Mouse (Mus musculus) fibroblast of lung, adult 2 months (primary cell): ENCODE data around the gene Ptprf.
A peak's percentile ranks its signal among the peaks of the same experiment; 100 is the strongest.

Source experiments
- DNase-seq: peaks from one replicate; pipeline ENCODE4 v3.0.0-alpha.2; 2011; ENCODE audit warnings: low read depth

Gene Ptprf

DNA sequence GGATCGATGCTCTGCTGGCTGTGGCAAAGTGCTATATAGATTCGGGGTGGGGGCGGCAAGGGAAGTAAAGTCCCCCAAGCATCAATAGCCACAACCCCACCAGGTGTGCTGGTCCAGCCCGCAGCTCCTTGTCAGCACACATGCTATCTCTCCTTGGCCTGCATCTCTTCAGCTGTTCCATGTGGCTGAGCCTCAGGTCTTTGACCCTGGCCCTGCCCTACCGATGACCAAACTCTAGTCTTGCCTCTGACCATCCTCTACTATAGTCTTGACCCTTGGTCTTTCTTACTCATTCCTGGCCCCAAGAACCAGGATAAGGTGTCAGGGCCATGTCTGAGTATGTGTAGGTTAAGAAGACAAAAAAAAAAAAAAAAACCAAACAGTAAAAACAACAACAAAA lies 33.2 kb downstream of the Ptprf start:
- no peak for DNase-seq

DNA sequence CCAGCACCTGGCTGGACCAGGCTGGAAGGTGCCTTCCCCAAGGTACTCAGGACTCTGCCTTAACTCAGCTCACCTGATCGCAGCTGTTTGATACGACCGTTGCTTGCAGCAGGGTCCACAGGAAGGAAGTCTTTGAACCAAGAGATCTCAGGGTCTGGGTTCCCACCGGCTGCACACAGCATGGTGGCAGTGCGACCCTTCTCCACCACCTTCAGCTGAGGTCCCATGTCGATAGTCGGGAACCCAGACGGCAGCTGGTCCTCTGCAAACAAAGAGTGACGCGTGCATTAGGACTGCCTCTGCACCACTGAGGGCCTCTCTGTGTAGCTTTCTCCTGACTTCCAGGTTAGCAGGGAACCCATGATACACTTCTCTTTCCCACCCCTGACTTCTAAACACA lies 33.8 kb downstream of the Ptprf start:
- DNase-seq: no peak

DNA sequence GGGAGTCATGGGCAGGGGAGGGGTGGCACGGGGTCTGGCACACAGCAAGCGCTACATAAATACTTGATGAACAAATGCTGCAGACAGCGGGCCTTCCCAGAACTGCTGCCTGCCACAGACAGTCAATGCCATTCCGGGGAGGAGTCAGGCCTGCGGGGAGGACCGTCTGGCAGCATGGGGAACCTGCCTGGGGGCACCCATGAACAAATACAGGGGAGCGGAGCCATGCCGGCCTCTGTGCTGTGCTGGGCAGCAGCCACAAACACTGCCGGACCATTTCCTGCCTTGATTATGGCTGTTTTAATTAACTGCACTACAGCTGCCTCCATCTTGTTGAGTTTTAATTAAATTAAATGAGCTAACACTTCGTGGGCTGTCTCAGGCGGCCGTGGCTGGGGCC lies 35.0 kb downstream of the Ptprf start:
- no peak for DNase-seq

DNA sequence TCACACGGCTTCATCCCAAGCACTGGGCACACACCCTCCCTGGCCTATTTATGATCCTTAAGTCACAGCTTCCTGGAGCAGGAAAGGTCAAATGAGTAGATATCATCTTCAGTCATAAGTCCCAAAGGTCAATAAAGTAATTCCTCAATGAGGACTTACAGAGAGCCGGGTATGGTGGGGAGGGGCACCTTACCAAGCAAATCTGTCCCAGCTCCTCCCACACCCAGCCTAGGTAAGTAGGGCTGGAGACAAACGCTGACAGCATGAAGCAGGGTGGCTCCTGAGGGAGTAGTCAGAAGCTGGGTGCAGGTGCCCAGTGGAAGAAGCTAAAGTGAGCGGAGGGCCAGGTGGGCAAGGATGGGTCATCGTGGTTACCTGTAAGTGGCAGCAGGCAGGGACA lies 36.3 kb downstream of the Ptprf start:
- no peak for DNase-seq

DNA sequence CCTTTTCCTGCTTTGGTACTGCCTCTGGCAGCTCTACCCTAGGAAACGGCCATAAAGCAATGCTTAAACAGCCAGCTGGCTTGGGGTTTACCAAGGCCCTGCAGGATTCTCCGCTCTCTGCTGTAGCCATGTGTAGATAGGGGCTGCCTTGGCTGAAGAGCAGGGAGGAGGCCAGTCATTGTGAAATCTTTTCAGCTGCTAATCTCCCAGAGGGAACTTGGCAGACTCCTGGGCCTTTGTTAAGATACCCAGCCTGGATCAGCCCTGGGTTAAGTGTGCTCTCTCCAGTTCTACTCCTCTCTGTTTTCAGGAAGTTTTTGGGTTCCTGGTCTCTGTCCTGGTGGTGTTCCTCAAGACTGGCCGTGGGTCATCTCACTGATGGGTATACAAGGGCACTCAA lies 43.9 kb downstream of the Ptprf start:
- no peak for DNase-seq

DNA sequence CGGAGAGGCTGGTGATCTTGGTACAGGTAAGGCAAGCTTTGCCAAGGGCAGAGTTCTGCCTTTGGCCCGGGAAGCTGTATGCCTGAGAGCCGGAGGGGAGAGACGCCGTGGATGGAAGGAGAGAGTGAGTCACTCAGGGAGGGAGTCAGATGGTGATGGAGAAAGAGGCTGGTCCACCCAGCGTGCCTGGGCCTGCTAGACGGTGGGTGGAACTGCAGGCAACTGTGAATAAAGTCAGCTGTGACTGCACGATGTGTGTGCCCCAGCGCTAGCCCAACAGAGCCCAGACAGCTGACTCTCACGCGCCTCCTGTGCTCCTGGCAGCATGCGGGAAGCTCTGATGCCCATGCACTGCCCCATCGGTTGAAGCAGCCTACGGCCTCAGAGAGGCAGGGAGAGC lies 45.4 kb downstream of the Ptprf start:
- peak; percentile 75 for DNase-seq

DNA sequence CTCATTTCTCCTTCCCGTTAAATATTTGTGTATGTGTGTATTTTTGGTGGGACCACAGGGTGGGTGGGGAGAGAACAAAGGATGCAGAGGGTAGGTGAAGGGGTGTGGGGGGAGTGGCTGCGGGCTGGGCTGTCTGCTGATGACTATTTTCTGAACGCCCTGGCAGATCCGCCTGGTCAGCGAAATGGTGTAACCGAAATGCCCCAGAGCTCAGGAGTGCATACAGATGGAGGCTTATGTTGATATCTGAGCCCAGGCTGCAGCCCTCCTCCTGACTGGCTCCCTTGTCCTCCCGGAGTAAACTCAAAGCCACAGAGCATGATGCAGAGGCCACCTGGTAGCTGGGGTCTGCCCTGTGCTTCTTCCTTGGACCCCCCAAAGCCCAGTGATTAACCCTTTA lies 47.4 kb downstream of the Ptprf start:
- DNase-seq: no peak

DNA sequence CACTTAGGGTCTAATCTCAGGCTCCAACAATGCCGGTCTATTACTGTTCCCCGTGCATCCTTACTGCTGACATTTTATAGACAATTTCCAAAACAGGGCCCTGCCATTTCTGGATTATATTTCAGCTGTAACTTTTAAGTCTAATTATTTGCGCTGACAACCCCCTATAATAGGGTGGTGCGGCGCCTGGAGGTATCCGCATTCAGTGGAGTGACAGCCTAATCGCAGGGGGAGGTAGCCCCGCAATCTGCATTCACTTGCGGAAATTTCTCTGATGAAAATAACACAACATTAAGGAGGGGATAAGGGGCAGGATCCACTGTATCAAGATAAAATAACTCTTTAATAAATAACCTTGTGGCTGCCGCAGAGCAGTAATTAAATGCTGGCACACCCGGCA lies 47.9 kb downstream of the Ptprf start:
- DNase-seq: no peak

DNA sequence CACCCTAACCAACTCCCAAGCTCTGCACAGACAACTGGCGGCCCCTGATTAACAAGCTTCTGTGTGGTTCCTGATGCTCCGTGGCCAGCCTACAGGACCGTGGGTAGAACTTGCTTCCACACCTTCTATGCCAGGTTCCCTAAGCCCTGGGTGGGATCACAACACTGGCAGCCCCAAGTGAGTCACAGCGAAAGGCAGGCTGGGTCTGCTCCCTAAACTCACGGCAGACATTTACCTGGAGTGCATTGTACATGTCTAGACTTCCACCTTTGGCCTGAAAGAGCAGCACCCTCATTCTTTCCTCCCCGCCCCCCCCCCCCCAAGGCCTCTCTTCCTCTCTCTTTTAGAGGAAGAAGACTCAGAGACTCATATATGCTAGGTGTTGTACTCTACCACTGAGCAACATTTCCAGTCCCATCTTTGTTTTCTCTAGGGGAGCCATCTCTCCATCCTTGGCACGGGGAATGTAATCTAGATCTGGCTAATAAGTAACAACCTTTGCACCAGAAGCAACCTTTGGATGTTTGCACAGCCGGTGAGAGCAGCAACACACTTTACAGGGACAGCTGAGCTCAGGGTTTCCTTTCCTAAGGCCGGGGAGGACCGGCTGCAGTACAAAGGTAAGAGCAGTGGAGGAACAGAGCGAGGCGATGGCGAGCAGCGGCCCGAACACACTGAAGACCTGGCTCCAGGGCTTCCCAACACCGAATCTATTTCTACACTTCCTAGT lies 51.1 kb downstream of the Ptprf start:
- no peak for DNase-seq

DNA sequence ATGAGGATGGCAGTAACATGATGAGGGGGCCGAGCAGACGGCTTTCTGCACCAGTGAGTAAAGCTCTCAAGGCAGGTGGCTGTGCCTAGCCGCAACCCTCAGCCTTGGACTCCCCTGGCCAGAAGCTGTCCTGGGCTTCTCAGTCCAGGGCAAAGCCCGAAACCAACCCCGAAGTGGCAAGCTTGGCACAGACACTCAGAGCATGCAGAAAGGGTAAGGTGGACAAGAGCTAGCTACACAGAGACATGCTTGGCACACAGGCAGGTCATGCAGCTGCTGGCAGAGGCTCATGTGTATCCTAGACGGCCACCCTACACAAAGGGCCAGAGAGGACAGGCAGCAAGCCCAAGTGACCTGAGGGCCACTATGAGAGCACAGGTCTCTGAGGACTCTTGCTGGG lies 52.5 kb downstream of the Ptprf start:
- DNase-seq: no peak

DNA sequence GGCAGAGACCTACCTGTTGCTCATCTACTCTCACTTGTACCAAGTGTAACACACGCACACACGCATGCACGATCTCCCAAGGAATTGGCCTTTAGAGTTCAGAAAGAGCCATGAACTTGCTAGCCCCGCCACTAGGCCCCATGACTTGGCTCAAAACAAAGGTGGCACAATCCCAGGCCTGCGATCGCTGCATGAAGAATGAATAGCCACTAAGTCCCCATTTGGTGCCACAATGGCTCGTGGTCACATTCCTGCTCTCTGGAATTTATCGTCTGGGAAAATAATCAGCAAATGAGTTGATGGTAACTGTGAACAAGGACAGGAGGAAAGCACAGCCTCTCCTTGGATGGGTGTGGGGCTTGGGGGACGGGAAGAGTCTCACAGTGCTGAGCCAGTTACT lies 54.3 kb downstream of the Ptprf start:
- no peak for DNase-seq

DNA sequence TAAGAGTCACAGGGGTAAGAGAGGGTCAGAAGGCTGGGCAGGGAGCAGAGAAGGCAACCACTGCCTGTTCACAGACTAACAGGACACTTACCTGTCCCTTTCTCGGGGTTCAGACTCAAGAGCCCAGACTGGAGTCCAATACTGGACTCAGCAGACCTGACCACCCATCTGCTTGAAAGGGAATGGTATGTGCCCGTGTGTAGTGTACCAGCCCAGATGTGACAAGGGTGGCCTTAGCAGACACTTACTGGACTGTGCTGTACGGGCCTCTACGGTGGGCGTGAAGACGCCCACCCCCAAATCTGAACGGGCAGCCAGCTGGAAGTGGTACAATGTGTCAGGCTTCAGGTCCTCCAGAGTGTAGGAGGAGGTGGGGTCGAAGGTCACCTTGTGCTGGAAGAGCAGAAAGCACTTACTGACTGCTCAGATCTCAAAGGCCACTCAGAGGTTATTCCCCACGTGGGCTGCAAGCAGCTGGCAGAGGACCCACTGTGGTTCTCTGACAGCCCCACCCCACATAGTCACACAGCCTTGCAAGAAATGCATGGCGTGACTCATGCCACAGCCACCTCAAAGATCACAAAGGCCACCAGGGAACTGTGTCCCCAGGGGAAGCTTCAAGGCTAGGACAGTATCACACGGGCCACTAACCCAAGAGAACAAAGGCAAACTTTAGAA lies 56.4 kb downstream of the Ptprf start:
- no peak for DNase-seq

DNA sequence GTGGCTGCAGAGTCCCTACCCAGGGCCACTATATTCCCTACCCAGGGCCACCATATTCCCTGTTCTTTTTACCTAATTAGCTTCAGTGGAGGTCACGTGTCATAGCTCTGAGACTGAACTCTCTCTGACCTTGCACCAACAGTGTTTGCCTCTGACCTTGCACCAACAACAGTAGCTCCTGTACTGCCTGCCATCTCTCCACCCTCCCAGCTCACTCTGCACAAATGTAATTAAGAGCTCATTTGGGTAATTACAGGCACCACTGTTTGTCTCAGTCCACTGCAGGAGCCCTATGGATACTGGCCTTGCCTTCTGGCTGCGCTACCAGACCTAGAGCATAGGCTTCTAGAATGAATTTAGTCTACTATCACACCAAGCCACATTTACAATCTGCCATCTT lies 57.3 kb downstream of the Ptprf start:
- no peak for DNase-seq

DNA sequence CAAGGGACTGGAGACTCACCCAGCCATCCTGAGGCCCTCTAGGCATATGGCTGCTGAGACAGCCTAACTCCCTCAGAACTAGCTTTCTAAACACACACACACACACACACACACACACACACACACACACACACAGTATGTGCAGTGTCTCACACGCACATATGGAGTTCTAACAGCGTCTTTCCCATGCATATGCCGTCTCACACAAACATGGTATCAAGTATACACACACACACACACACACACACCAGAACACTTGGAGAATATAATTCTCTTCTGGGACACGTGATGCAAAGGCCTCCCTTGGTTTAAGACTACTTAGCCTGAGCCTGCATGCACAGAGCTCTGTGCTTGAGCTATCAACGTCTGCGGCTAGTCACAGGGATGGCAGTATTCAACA lies 59.3 kb downstream of the Ptprf start:
- DNase-seq: no peak

DNA sequence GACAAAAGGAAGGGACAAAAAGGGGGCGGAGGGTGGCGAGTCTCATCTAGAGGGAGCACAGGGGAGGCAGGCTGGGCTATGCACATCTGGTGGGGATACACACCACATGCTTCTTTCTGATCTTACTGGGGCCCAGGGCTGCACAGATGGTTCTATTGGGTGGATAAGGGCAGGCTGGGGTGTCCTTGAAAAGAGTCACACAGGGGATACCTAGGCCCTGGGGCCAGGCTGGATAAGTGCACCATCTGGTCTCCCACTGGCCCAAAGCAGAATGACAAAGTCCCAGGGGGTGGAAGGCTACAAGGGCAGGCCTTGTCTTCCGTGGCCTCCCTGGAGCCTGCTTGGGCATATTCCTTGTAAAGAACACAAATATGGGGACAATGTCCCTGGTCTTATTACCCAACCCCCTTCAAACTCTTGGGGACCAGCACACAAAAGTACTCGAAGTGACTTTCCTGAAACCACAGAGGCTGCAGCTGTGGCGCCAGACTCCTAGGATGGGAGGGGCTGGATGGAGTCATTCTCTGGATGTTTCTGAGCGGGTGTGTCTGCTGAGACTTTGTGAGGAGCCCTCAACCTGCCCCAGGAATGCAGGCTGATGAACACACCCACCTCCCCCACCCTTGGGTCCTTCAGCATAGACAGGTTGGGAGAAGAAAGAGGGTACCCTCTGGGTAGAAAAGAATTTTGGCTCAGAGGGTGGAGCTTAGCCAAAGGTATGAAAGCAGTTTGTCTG lies 62.0 kb downstream of the Ptprf start:
- DNase-seq: no peak

DNA sequence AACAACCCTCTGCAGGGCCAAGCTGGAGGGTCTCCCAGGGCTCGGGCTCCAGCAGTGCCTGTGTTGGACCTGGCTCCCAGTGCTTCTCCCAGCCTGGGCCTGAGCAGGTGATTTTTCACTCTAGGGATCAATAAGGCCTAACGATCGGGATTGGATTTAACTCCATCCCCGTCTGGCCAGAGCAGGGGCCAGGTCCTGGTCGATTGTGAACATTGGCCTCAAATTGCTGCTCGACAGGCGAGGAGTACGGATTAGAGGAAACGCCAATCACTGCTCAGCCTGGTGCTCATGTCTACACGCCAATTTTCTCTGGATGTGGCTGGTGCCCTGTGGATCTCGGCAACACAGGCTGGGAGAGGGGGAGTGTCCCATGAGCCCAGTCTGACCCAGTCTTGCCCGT lies 63.8 kb downstream of the Ptprf start:
- no peak for DNase-seq

DNA sequence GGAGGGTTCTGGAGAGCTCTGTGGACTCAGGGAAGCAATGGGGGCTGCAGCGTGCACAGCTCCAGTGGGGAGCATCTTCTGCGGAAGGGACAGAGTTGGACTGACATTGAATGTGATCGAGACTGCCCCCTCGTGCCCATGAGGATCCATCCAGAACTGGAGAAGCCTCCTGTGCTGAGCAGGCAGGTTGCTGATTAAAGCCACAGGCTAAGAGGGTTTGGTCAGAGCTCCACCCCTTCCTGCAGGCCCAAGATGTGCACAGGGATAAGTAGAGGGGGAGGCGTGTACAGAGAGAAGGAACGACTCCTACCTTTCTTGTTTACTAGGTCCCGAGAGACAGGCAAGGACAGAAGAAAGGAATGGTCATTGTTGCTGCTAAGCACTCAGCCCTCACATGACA lies 69.9 kb downstream of the Ptprf start:
- DNase-seq: no peak

DNA sequence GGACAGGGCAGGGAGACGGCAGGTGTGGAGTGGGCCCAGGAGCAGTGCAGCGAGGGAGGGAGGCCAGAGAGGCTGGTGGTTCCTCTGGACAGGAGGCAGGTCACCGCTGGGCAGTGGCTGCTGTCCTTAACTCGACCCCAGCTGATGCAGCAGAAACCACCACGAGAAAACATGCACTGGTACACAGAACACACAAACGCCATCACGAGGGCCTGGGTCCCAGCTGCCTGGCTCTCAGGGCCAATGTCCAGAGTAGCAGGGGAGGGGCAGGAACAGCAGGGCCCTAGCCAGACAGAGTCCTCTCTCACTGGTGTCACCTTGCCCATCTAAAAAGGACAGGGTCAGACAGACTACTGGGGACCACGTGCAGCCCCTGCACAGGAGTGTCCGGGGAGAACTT lies 70.4 kb downstream of the Ptprf start:
- no peak for DNase-seq

DNA sequence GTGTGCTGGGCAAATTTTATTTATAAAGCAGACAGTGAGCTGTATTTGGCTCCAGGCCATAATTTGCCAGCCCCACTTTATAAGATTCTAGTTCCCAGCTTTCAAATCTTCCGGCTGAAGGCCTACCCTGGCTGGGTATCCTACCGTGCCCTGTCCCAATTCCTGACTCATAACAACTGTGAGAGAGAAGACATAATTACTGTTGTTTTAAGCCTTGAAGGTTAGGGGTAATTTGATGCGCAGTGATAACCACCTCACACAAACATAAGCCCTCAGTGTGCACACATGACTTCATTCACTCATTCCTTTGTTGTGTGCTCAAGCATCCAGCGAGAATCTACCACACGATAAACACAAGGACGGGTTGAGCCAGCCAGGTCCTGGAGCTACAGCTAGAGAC lies 71.7 kb downstream of the Ptprf start:
- no peak for DNase-seq

DNA sequence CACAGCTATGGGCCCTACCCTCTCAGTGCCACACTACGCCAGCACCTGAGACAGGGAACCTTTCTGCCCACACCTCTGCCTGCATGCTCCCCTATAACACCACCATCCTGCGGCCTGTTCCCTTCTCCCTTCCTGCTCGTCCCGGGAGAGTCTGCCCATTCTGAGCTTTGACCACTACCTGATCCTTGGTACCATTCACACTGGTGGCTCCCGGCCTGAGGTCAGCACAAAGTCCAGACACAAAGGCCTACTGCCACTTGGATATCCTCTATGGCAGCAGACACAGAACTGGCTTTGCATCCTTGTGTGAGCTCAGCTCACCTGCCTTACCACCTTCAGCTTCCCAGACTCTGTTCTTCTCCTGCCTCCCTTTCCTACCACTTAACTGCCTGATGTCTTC lies 72.7 kb downstream of the Ptprf start:
- no peak for DNase-seq

DNA sequence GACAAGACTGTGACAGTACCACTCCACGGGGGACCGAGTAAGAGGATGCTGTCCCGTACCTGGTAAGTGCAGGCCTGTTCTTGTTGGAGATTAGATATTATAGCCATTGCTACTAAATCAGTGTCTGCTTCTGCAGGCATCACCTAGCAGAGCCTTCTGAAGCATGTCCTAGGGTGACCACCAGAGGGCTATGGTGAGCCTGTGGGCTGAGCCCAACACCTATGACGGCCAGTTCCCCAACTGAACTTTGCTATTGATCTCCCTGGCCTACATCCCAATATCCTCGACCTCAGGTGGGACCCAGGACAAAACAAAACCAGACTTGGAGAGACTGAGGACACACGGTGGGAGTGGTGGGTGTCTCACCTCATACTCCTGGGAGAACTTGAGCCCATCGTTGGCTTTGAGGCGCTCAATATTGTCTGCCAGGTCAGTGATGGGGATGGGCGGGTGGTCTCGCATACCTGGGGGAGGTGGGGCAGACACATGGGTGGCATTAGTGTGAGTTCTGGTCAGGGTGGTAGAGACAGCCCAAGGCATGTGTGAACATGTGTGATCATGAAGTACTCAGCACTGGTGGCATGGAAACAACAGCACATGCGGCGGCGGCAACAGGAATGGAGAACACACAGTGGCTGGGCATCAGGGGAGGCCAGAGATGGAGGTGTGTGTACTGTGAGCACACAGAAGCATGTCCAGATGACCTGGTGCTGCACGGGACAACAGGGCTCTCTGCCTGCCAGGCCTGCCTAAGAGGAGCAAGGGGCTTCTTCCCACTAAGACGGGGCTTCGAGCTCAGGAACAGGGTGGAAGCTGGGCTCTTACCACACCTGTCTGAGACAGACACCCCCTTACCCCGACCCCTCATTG lies 74.2 kb downstream of the Ptprf start:
- DNase-seq: no peak

DNA sequence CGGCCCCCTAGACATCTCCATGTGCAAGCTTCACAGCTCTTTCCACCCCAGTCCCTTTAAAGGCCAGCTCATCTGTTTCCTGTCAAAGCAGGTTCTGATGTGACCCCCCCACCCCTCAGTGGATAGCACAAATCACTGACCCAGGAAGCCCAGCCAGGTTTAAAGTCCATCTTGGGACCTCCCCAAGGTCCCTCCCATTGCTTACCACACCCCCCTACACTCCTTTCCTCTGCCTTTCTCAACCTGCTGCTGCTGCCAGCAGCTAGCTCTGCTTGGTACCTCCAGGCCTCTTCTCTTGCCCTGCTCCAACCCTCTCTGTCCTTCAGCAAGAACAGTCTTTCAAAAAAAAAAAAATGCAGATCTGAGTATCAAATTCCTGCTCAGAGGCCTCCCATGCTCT lies 76.3 kb downstream of the Ptprf start:
- no peak for DNase-seq
